Mouse (Mus musculus) heart, adult 11 months (tissue): ENCODE data around the gene Map3k15.
A peak's percentile ranks its signal among the peaks of the same experiment; 100 is the strongest.

Experiments
- DNase-seq: peaks from one replicate; pipeline ENCODE4 v3.0.0; 2022

Gene Map3k15

GRCm38 (mm10) chrX:160135719-160136118 lies 147.5 kb downstream of the Map3k15 start:
- DNase-seq, result no peak

GRCm38 (mm10) chrX:160136153-160136552 lies 147.9 kb downstream of the Map3k15 start:
- no peak for DNase-seq

DNA sequence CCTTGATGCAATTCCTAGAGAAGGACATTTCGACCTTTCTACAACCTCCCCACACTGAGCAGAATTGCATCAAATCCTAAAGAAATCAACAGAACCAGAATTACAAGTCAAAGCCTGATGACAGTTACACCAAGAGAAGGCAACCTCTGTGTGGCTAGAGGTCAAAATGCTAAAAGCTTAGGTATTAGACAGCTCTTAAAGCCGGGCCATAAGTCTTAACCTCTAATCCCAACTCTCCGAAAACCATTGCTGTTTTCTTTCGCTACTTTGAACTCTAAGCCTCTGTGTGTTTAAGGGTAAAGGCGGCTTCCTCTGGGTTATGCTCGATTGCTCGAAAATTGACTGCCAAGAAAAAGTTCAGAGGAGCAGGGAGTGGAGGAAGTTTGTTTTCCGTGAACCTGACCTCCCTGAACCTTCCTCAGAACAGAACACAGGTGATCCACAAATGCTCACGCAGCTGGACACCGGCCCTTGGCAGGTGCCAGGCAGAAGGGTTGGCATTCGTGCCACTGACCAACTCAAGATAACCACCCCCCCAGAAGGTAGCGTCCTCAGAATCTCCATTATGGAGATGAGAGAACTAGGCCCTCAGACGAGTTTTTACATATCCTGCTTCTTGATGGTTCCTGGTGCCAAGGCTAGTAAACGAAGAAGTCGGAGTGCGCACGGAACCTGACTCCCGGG lies 149.1 kb downstream of the Map3k15 start:
- DNase-seq, result no peak

- peak; percentile 99 for DNase-seq
Observed at GRCm38 (mm10) chrX:160137861-160138717, 149.9 kb downstream of the Map3k15 start, which contains the start of gene Pdha1. Pdha1 (minus strand) TSS chrX:160138413.

GRCm38 (mm10) chrX:160146806-160147205 lies 158.6 kb downstream of the Map3k15 start:
- DNase-seq, result no peak

GRCm38 (mm10) chrX:160147406-160147805 lies 159.2 kb downstream of the Map3k15 start:
- DNase-seq, result no peak

GRCm38 (mm10) chrX:160148859-160149258 lies 160.6 kb downstream of the Map3k15 start:
- DNase-seq, result no peak

DNA sequence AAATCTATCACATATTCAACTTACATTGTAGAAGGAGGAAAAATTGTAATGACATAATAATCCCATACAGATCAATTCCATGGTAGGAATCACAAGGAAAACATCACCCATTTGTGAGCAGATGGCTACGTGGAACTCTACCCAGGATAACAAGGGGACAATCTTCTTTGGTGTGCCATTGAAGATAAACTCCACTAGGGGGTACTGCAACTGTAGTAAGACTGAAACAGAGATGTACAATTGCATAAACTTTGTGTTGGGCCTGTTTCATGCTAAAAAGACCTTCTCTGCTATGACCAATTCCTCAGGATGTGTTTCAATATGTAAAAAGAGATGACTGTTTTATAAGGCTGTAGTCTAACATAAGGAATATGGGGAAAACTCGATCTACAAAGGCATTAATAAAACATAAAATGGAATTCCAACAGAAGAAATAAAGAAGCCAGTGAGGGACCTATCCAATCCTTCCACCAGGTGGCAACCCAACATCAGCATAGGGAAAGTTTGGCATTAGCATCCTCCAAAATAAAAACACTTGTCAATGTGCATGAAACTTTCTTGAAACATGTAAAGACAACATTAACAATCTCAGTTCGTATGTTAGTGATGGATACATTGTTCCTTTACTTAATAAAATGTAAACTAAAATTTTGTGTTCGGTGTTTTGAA lies 165.0 kb downstream of the Map3k15 start:
- no peak for DNase-seq

- no peak for DNase-seq
Observed at GRCm38 (mm10) chrX:160164259-160164658, 176.0 kb downstream of the Map3k15 start.

GRCm38 (mm10) chrX:160166246-160166985 lies 178.2 kb downstream of the Map3k15 start:
- no peak for DNase-seq

DNA sequence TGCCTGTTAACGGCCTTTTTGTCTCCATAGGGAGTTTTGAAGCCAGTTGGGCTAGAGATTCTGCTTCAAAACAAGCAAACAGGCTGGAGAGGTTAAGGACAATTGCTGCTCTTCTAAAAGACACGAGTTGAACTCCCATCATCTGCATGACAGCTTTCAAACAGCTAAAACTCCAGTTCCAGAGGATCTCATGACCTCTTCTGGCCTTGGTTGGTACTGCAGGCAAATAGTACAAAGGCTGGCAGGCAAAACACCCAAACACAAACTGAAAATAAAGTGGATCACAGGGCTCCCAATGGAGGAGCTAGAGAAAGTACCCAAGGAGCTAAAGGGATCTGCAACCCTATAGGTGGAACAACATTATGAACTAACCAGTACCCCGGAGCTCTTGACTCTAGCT lies 181.9 kb downstream of the Map3k15 start:
- no peak for DNase-seq
